35 mouse cellular contexts compared by ENCODE assay signal in the genomic region with DNA sequence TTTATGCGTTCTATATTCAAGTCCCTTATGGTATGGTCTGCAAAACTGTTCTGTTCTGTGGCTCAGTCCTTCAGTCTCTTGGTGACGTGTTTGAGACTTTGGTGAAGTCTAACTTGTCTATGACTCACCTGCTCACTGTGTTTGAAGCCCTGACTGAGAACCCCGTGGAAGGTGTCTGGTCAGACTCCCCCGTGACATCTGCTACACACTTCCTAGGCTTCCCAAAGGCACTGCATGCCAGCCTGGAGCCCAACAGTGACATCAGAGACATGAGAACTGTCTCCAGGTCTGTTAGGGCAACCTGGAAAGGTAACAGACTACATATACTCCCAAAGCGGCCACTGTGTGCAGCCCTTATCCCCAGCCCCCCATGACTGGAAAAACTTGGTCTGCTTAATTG. TPM values are rescaled to one million over a fixed set of nuclear protein-coding genes. Genes with fewer than 3 reads are reported as not detected.
"Had no signal": no experiment of that assay in that cellular context is flagged by ENCODE, and none has a peak within 500 bp of the region (broad histone marks: within the 10 kb centered on the region; RNA-seq: fewer than 3 reads in every experiment).

No protein-coding gene starts in this region.

- ATAC-seq: liver, embryonic 12.5 days; liver, postnatal 0 days; lung, postnatal 0 days; midbrain, embryonic 15.5 days; midbrain, embryonic 16.5 days had no signal

- H3K27me3 ChIP-seq: limb, embryonic 12.5 days; limb, embryonic 13.5 days; limb, embryonic 15.5 days; liver, embryonic 12.5 days; liver, embryonic 13.5 days; liver, embryonic 15.5 days; lung, embryonic 15.5 days; megakaryocyte, embryonic 14.5 days; midbrain, embryonic 12.5 days; midbrain, embryonic 15.5 days; neural tube, embryonic 12.5 days; neural tube, embryonic 13.5 days had no signal

- DNase-seq: left cerebral cortex, postnatal 4 days; liver, embryonic 13.5 days; liver, postnatal 0 days; lung, adult 18-20 months; lung, adult 2 months; lung, embryonic 14.5 days; lung, postnatal 10 days; lung, postnatal 14 days; lung, postnatal 36 days; lung, postnatal 4 days; midbrain, embryonic 14.5 days had no signal

- H3K4me1 ChIP-seq: limb, embryonic 10.5 days; limb, embryonic 12.5 days; limb, embryonic 13.5 days; limb, embryonic 15.5 days; liver, embryonic 12.5 days; liver, embryonic 13.5 days; liver, embryonic 15.5 days; lung, embryonic 15.5 days; megakaryocyte, embryonic 14.5 days; midbrain, embryonic 12.5 days; midbrain, embryonic 15.5 days; neural tube, embryonic 12.5 days; neural tube, embryonic 13.5 days had no signal

- H3K4me2 ChIP-seq: limb, embryonic 12.5 days; limb, embryonic 13.5 days; limb, embryonic 15.5 days; liver, embryonic 11.5 days; liver, embryonic 12.5 days; liver, embryonic 13.5 days; liver, embryonic 15.5 days; lung, embryonic 14.5 days; lung, embryonic 15.5 days; midbrain, embryonic 12.5 days; midbrain, embryonic 15.5 days; neural tube, embryonic 12.5 days; neural tube, embryonic 13.5 days had no signal

- H3K9ac ChIP-seq: limb, embryonic 12.5 days; limb, embryonic 13.5 days; limb, embryonic 15.5 days; liver, embryonic 12.5 days; liver, embryonic 13.5 days; liver, embryonic 14.5 days; liver, embryonic 15.5 days; liver, postnatal 0 days; lung, embryonic 14.5 days; lung, embryonic 15.5 days; midbrain, embryonic 12.5 days; midbrain, embryonic 15.5 days; neural tube, embryonic 12.5 days; neural tube, embryonic 13.5 days had no signal

- H3K27ac ChIP-seq: limb, embryonic 10.5 days; limb, embryonic 12.5 days; limb, embryonic 13.5 days; limb, embryonic 15.5 days; liver, embryonic 12.5 days; liver, embryonic 13.5 days; liver, embryonic 14.5 days; liver, embryonic 15.5 days; lung, embryonic 15.5 days; macrophage; midbrain, embryonic 10.5 days; midbrain, embryonic 12.5 days; midbrain, embryonic 15.5 days; neural tube, embryonic 12.5 days; neural tube, embryonic 13.5 days had no signal

- H3K4me3 ChIP-seq: limb, embryonic 10.5 days; limb, embryonic 12.5 days; limb, embryonic 13.5 days; limb, embryonic 15.5 days; liver, embryonic 12.5 days; liver, embryonic 13.5 days; liver, embryonic 15.5 days; lung, embryonic 15.5 days; megakaryocyte, embryonic 14.5 days; midbrain, embryonic 10.5 days; midbrain, embryonic 12.5 days; midbrain, embryonic 15.5 days; myocyte; neural tube, embryonic 12.5 days; neural tube, embryonic 13.5 days had no signal

- H3K9me3 ChIP-seq: limb, embryonic 10.5 days; limb, embryonic 12.5 days; limb, embryonic 13.5 days; limb, embryonic 15.5 days; liver, embryonic 12.5 days; liver, embryonic 13.5 days; liver, embryonic 15.5 days; lung, embryonic 15.5 days; megakaryocyte, embryonic 14.5 days; midbrain, embryonic 10.5 days; midbrain, embryonic 12.5 days; midbrain, embryonic 15.5 days; neural tube, embryonic 12.5 days; neural tube, embryonic 13.5 days had no signal

RNA-seq across cellular contexts. Expression of a gene that starts 41.6 kb away (rescaled TPM):
- total RNA-seq: liver, adult 2 months; megakaryocyte progenitor cell, adult 5-6 weeks; megakaryocyte, adult 5-6 weeks; megakaryocyte-erythroid progenitor cell, adult 5-6 weeks; monocyte, adult 5-6 weeks had no signal
- polyA plus RNA-seq: liver, adult 2 months; macrophage had no signal
